Mouse (Mus musculus) neutrophil, adult 65 days (primary cell): ENCODE data around the gene Nmur1. TPM values are rescaled to one million over a fixed set of nuclear protein-coding genes. Genes with fewer than 3 reads are reported as not detected.

Experiments used
- total RNA-seq: library from RNA; stranded (reverse); gene quantifications from 2 replicates; pipeline ENCODE4 v1.2.4, GENCODE M21; 2023

The Nmur1 gene
- not detected in 2 replicates for total RNA-seq

DNA sequence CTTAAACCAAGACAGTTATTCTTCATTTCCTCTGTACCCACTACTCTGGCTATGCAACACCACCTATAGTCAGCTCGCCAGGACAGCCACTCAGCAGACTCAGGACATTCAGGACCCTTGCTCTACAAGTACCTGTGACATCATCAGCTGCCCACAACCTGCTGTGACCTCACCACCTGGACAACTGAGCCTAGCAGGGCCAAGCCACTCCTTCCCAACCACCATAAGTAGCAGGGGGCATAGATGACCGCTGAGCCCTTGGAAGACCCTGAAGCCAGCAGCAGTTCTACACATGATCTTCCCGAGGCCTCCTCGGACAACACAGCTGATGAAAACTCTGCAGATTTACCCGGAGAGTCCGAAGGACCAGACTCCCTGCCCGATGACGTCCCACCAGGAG, at the start of gene Nmur1, which contains the start of gene Tex44:
Gene Nmur1 (minus strand): TSS at position 101 of the 400 bp plus-strand sequence.
Gene Tex44 (plus strand): TSS at position 202 of the 400 bp plus-strand sequence.

DNA sequence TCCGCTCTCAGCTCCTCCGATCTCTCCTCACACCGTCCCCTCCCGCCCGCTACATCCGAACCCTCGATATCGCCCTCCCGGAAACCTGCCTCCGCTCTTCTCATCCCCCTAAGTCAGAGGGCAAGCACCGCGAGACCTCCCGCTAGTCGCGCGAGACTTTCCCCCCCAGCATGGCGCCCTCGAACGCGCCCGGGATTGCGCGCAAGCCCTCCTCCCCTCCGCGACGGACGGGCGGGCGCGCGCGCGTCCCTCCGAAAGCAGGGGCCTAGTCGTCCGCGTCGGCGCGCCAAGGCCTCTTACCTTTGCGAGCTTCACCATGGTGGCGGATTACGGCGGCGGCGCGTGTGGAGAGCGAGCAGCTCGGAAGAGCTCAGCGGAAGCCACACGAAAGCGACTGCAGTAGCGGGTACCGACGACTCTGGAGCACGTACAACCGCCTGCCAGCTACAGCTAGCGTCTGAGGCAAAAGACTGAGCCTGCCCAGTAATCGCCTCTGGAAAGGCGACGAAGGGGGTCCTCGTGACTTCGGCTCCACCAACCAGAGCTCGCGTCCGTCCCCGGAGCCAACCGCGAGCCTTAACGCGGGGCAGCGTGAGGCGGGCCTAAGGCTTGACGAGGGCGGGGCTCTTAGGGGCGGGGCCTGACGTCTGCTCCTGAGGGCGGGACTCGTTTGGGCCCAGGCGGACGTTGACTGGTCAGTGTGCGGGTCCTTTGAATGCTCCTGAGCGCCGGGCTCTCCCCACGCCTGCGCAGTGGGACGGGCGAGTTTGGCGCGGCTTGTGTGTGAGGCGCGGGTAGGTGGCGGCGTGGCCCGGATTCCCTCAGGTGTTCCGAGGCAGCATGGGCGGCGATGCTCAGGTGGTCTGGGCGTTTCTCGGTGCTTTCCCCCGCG, 66.9 kb downstream of the Nmur1 start, which contains the start of gene Ncl:
Gene Ncl (minus strand): TSS at position 495 of the 892 bp plus-strand sequence.

Other genes with a start within 250 kb of the Nmur1 start
- 0.27 and 0.41 TPM in 2 replicates for gene B3gnt7, start 123.4 kb downstream of the Nmur1 start, total RNA-seq
- gene Ncl, start 66.8 kb downstream of the Nmur1 start, total RNA-seq = 146 and 185 TPM in 2 replicates
- not detected in 2 replicates for gene Tex44, start 101 bp upstream of the Nmur1 start, total RNA-seq
- gene Ptma, start 100.5 kb upstream of the Nmur1 start, total RNA-seq = 804 and 893 TPM in 2 replicates
- 17.5 and 19.8 TPM in 2 replicates for gene Pde6d, start 156.4 kb upstream of the Nmur1 start, total RNA-seq
- 7.5 and 10.1 TPM in 2 replicates for gene Cops7b, start 156.7 kb upstream of the Nmur1 start, total RNA-seq
- gene Nppc, start 244.3 kb upstream of the Nmur1 start, total RNA-seq = not detected in 2 replicates